Mouse (Mus musculus): ENCODE results near the gene Gabbr2.

The Gabbr2 gene

DNA sequence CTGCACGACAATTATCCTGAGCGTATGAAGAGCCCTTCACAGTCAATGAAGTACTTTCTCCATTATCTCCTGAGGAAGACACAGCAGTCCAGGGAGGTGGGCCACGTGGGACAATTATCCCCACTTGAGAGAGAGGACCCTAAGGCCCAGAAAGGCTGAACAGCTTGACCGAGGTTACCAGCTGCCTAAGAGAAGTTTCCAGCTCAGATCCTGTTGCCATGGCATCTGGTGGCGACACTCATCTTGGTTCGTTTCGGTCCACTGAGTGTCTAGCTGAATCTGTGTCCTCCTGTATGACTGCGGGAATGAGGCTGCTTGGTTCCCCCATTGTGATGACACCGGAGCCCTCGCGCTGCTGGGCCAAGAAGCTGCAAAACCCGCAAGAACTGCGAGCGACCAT, 76.2 kb downstream of the Gabbr2 start:
- DNase-seq, result no peak

DNA sequence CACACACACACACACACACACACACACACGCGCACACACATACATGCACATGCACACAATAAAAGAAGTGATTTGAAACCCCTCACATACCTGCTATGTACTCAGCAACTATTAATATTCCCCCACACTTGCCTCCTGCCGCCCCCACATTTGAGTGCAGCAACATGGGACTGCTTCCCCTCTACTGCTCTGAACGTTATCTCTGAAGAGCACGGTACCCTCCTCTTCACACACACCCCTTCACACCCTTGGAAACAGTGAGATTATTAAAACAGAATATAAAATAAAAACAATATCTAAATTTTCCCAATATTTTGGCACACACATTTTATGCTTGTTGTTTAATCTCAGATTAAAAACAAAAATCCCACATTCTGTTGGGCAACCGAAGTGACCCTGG, 77.1 kb downstream of the Gabbr2 start:
- DNase-seq, result no peak

DNA sequence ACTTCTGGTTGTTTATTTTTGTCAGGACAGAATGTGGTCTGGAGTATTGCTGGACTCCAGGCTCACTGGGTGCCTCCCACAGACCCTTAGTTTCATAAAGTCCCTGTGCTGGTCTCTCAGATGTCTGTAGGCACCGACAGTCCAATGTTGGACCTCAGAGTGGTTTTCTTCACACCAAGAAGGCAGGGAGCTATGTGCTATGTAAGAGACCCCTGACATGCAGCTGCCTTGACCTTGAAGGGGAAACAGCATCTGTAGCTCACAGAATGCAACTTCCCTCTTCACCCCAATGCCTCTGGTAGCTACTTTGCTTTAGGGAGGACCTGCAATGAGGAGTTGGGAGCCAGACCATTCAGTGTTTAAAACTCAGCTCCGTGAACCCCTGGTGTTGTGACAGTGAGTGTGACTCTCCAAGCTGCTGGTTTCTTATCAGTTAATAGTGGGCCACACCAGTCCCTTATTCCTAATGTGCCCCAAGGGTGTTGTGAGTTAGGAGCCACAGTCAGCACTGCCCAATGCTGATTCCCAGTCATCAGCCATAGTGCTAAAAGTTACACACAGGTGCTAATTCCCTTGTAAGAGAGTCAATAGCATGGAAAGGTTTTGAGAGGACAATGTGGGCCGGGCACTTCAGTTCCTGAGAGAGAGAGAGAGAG, 85.5 kb downstream of the Gabbr2 start:
- no peak for DNase-seq

DNA sequence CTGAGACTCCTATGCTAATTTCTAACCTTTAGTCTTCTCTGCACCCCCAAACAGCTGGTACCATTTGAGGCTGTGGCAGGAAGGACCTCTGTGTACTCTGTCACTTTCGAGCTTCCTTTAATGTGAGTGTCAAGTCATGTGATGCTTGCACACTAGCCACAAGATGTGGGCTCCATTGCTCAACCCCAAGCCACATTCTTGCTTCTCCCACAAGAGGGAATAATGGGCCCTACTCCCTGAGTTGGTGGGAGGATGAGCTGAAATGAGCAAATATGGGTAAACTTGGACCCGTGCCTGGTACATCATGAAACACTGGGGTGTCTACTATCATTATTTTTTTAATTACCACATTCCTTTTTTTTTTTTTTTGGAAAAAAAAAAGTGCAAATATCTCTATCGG, 86.5 kb downstream of the Gabbr2 start:
- no peak for DNase-seq

DNA sequence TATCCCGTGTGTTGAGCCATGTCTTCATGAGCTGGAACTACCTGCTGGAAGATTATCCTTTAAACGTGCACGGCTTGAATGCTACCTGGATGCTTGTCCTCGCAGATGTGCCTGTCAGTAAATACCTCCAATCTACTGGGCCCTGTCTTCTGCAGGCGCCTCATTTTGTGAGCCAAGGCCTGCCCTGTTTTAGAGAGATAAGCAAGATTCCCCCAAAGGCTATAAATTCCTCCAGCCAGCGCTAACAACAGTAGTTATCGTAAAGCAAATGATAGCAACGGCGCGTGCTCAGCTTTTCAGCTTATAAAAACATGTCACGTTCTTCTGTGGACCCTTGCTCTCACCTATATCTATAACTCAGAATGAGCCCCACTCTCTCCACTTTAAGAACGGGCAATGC, 87.5 kb downstream of the Gabbr2 start:
- DNase-seq, result no peak

DNA sequence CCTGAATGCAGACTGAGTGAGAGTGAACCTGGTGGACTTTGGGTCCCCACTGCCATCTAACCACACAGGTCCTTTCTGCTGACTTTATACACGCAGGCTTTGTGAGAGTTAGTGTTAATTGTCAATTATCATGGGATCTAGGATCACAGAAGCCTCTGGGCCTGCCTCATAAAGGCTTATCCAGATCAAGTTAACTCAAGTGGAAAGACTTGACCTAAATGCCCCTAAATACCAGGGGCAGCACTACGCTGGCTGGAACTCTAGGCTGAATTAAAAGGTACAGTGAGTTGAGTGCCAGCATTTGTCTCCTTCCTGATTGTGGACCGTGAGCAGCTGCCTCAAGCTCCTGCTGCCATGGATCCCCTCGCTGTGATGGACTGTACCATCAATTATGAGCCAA, 93.1 kb downstream of the Gabbr2 start:
- DNase-seq, result no peak

DNA sequence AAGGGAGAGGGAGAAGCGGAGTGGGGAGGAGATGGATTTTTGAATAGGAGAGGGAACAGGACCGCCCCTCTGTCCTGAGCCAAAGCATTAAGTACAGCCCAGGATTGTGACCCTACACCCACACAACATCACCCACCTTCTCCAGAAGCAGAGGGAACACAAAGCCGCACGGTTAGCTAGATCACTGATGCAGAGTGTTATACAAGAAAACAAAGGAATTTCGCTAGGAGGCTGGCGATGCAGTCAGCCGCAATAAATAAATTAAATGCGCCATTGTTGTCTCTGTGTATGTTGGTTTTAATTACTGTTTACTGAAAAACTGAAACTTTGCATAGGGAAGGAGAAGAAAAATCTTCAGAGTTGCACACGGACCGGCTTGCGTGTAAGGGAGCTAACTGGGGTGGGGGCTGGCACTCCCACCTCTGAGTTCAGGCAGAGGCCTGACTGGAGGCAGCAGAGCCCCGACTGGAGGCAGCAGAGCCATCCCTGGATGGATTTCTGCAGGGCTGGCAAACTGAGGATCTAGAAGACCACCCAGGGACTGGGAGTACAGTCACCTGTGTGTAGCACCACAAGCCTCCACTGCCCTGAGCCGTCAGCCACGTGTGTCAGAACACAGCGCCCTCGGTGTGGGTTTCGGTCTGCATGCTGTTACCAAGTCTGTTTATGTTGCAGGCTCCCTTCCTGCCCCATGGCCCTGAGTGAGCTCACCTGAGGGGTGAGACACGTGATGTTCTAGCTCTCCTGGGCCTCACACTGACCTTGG, 93.9 kb downstream of the Gabbr2 start:
- DNase-seq, result no peak

DNA sequence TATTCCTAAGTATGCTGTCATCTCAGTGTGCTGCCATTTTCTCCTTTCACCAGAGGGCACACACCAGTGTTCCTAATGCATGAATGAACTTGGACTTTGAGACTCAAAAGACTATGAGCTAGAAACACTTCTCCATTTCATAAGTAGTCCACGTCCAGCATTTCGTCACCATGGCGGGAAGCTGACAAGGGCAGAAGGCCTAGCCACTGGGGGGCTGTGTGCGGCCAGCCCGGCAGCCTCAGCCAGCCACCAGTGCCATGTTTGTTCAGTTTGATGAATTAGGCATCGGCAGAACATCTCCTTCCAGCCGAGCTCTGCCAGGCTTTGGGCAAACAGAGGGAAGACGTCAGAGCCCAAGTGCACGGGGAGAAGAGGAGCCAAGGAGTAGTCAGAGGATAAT, 97.5 kb downstream of the Gabbr2 start:
- no peak for DNase-seq

DNA sequence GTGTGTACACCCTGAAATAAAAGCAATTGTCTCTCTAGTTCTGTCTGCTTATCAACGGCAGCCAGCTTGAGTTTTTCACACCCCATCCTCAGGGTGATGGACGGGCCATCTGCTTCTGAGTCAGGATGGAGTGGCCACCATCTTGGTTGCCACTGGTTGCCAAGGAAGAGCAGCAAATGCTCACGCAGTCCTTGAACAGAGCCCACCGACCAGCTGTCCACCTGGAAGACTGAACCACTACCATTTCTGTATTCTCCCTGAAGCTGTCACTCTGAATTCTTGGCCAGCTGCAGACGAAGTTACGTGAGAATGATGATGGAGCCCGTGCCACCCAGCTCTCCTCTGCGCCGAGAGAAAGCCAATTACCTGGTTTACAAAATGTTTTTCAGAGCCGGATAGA, 102.5 kb downstream of the Gabbr2 start:
- no peak for DNase-seq

DNA sequence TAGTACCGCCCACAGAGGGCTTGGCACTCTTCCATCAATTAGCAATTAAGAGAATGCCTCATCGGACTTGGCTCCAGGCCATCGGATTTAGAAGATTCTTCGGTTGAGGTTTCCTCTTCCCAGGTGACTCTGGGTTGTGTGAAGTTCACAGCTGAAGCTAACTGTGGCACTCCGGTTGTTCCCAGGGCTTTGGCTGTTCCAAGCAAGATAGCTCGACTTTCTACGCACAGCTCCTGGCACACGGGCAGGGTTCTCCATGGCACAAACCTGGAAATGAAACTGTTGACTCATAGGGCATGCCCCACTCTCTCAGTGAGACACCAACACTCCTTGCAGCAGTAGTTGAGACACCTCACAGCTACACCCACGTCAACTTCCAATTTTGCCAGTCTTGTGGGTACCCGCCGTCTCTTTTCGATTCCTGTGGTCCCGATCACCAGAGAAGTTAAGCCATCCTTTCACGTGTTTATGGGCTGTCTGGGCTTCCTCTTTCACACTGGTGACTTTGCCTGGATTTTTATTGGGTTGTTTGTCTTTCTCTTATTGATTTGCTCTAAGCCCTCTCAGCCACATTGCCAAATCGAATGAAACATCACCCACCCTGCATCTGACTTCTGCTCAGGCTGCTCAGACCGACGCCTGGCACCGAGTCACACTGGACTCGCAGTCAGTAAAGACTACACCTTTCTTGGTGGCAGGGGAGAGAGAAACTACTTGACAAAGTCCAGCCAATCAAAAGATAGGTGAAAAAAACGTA, 105.9 kb downstream of the Gabbr2 start:
- DNase-seq, result no peak

DNA sequence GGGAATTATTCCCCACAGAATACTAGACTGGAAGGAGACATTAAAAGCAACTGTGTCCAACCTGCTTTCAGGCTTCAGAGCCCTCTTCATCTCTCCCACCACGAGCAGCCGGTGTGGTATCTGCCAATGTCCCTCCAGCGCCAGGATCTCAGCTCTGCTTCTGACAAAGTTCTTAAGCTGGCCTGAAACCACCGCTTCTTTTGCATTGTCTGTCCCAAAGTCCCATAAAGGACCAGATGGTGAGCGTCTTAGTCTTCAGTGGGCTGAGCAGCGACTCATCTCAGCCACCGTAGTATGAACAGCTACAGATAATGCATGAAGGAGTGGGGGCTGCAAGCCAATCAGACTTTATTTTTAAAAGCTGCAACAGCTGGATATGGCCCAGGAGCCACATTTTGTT, 107.5 kb downstream of the Gabbr2 start:
- DNase-seq, result no peak

DNA sequence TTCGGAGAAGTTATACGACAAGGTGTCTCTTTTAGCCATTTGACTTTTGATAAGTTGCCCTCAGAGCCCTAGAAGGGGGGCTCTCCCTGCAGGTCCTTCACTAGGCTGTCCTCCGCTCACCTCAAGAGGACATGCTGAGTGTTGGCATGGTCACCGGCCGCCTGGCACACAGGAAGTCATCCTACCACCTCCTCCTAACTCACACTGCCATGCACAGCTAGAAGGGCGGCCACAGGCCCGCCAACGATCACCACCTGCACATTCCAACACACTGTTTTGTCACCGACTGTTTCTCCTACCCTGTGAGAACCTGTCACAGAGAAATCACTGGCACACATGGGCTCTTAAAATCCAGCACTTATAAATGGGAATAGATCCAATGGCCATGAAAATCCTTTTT, 108.1 kb downstream of the Gabbr2 start:
- peak; percentile 60 for DNase-seq

DNA sequence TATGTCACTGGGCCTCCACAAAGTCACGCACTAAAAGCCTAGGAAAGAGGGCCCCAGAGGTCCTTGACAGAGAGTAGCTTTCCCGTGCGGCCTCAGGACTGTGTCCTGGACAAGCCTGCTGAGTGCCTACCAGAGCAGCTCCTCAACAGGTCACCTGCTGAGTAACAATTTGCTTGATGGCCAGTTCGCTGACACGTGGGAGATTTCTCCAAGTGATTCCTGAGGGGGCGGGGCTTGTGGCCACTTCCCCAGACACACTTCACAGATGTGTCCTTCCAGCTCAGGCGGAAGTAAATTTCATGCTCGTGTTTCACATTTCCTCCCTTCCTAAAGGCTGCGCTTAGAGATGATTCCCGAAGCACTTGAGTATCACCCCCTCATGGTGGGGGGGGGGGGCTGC, 108.6 kb downstream of the Gabbr2 start:
- DNase-seq, result no peak

DNA sequence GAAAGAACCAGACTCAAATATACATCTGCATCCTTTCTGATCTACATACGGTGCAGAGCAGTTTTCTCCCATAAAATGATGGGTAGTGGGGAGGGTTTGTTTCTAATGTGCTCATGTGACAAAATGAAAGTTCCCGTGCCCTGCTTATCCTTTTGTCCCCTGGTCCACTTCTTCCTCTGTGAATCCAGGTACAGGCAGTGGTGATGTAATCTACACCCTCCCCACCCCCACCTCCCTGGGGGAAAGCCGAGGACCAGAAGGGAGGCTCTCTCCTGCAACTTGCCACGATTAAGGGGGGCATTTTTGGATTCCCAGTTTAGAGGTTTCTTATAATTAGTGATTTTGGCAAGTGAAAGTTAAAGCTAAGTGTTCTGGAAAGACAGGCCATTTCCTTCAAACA, 110.4 kb downstream of the Gabbr2 start:
- DNase-seq, result no peak

DNA sequence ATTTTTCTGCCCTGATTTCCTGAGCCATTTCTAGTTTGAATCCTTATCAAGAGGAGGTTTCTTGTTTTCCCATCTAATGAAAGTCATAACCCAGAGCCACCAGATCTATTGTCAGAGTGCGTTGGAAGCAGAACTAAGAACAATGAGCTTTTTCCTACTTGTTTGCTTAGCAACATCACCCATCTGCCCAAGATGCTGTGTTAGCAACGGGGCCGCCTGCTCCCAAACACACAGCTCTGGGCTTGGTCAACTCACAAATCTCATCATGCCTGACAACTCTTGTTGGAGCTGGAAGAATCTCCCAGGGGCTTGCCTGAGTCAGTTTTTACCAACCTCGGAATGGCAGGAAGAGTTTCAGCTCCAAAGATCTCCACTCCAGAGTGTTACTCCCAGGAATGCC, 111.7 kb downstream of the Gabbr2 start:
- no peak for DNase-seq

DNA sequence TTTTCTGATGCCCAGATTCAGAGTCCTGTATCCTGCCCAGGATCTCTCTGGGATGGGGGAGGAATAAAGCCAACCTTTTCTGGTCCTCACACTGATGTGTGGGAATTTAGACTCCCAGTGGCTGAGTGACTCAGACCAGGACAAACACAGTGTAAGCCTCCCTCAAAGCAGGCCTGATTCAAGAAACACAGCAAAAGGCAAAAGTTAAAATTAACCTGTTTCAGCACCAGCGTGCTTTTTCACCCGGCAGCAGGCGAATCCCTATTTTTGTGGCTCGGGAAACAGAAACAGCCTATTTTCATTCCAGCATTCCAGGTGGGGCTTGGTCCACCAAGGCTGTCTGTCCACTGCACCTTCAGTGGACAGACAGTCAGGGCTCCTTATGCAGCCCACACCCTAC, 118.9 kb downstream of the Gabbr2 start:
- no peak for DNase-seq

DNA sequence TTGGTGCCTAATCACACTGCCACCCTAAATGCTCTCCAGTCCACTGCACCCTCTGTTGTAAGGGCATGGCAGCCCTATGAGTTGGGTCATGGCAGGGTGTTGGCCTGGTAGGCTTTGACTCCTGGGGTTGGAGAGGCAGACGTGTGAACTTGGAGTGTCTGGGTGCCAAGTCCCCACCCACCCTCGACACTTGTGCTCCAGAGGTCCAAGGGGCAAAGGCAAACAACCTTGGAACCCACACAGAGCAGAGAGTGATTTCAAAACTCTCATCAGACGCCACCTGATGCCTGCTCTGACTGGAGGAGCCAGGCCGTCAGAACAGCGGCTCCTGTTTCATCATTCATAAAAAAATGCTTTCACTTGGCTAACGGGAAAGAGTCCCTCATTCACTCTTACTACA, 121.5 kb downstream of the Gabbr2 start:
- DNase-seq, result no peak

DNA sequence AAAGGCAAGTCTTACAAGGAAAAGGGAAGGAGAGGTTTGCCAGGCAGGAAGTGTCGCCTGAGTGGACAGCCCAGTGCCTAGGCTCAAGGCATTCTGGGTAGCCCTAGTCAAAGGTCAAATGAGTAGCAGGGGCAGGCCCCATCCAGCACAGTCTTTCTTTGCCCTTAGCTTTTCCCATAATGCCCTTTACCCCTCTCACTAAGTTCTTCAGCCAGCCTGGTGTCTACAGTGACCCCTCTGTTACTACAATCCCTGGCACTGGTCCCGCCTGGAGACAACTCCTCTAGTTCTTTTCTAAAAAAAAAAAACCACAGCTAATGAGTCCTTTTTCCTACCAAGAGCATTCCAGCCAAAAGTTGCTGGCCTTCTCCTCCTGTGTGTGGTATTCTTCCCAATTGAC, 122.3 kb downstream of the Gabbr2 start:
- no peak for DNase-seq

DNA sequence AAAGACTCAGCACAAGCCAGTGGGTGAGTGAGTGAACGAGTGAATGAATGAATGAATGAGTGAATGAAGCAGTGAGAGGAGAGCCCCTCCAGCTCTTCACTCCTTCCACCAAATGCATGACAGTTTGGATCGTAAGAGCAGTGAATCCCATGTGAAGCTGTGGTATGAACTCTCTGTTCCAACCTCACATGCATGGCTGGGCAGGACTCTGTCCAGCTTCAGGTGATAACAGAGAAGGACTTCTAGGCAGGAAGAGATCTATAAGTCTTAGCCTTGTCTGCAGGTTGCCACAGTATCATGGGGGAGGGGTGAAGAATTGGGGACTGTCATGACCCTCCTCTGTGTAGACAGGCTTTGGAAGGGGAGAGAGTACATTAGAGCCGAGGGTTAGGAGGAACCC, 122.8 kb downstream of the Gabbr2 start:
- DNase-seq, result no peak

DNA sequence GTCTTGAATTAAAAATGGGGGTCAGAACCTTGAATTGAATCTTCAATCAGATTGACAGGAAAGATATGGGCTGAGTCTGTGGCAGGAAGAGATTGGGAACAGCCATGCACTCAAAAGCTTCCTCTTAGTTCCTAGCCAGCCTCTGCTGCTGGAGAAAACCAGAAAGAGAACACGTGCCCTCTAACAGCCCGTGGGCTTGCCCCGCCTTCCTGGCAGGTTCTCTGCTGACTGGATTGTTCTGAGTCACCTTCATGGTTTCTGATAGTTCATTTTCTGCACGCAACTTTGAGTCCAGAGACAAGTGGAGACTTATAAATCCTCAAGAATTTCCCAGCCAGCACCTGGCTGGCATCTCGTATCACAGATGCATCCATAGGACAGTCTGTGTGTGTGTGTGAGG, 123.5 kb downstream of the Gabbr2 start:
- DNase-seq, result no peak

DNA sequence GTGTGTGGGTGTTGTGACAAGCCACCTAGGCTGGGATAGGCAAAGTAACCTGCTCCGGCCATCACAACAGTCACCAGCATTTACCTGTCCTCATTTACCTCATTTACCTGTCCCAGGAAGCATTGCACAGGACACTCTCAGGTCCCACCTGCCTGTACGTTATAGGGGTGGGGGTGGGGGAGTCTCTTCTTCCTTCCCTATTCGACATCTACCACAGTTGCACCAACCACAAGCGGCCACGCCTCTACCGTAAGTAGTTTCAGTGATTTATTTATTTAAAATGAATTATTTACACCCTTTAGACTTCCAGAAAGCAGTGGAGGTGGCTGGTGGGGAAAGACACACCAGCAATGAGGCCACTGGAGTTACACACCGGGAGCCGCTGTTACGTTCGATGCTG, 123.9 kb downstream of the Gabbr2 start:
- no peak for DNase-seq

DNA sequence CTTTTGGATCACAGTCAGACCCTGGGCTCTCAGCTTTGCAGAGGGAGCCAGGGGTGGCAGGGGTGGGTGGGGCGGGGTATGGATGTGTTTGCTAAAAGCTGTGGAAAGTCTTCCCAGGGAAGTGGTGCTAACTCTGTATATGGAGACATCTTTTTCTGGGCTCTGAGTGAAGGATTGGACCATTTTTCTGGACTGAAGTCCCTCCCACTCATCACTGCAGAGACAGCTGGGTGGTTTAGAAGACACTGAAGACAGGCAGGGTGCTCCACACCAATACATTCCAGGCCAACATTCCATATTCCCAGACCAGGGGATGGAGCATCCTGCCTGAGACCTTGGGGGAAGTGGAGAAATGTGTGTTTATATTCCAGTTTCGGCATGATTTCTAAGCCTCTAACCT, 125.6 kb downstream of the Gabbr2 start:
- DNase-seq, result no peak

DNA sequence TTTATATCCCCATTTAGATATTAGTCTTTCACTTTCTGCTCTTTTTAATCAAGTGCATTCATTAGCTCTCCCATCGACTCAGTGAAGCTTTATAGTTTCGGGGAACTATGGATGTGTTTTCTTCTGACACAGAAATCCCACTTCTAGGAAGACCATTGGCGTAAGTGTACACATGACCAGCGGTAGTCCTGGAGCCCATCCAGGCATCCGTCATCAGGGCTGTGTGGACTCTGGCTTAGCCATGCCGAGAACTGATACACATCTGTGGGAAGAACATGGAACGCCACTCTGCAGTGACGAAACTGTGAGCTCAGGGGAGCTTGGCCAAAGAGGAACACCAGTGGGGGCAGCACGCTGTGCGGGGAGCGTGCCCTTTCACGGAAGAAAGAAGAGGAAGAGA, 128.0 kb downstream of the Gabbr2 start:
- DNase-seq, result no peak

DNA sequence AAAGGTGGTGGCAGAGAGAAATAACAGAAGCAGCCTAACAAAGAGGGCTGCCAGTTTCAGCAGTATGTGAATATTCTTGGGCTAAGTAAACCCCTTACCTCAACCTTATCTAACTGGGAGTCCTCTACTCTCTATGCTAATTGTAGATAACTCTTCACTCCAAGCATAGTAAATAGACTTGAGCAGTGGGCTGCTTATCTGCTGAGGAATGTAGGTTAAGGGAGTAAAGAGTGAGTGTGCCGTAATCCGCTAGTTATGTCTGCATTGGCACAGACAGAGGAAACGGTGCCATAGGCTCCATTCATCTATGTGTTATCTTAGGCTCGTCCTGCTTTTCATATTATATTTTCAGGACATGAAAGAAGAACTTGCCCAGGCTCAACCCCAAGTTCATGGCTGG, 129.0 kb downstream of the Gabbr2 start:
- DNase-seq, result no peak

All from cerebellum, adult 8-10 months (tissue).